Mouse (Mus musculus) stomach, postnatal 0 days (tissue): ENCODE results near the gene Serhl. TPM values are rescaled to one million over a fixed set of nuclear protein-coding genes. Genes with fewer than 3 reads are reported as not detected.

Experiments used
- ATAC-seq: fragments of 200-750 bp; cut with Nextera tagmentation; 2 replicates; pipeline ENCODE4 v1.8.0; 2017; ENCODE audit not compliant: low FRiP score, low TSS enrichment
- DNase-seq: peaks from one replicate; pipeline ENCODE4 v3.0.0-alpha.2; 2016; ENCODE audit warnings: low spot score
- H3K27ac ChIP-seq: fragments of 300-500 bp; sonication (generic); replicated peaks from 2 replicates; pipeline ENCODE4 v1.5.1; 2014; ENCODE audit warnings: mild to moderate bottlenecking, control low read depth
- H3K27me3 ChIP-seq: fragments of 300-500 bp; sonication (generic); 2 replicates; pipeline ENCODE4 v1.6.1; 2014; ENCODE audit warnings: low read length; ENCODE audit not compliant: control insufficient read depth, insufficient read depth
- H3K36me3 ChIP-seq: fragments of 300-500 bp; sonication (generic); 2 replicates; pipeline ENCODE4 v1.6.1; 2014; ENCODE audit warnings: low read length, mixed read lengths; ENCODE audit not compliant: control insufficient read depth, insufficient read depth
- H3K4me1 ChIP-seq: fragments of 300-500 bp; sonication (generic); replicated peaks from 2 replicates; pipeline ENCODE4 v1.6.1; 2014; ENCODE audit warnings: antibody characterized with exemption; ENCODE audit not compliant: control insufficient read depth, insufficient read depth
- H3K4me2 ChIP-seq: fragments of 300-500 bp; sonication (generic); replicated peaks from 2 replicates; pipeline ENCODE4 v1.6.1; 2014; ENCODE audit warnings: low read depth, mild to moderate bottlenecking, control low read depth, moderate library complexity
- H3K4me3 ChIP-seq: fragments of 300-500 bp; sonication (generic); 2 replicates; pipeline ENCODE4 v1.5.1; 2014; ENCODE audit warnings: low read depth, low read length, control low read depth
- H3K9ac ChIP-seq: fragments of 300-500 bp; sonication (generic); 2 replicates; pipeline ENCODE4 v1.6.1; 2014; ENCODE audit warnings: mild to moderate bottlenecking, low read length, control low read depth, mixed read lengths
- H3K9me3 ChIP-seq: fragments of 300-500 bp; sonication (generic); 2 replicates; pipeline ENCODE4 v1.6.1; 2016; ENCODE audit warnings: low read length; ENCODE audit not compliant: control insufficient read depth
- CTCF ChIP-seq: IDR thresholded peaks from 2 replicates; pipeline ENCODE4 v1.5.1; 2016; ENCODE audit warnings: antibody characterized with exemption, low read depth, mild to moderate bottlenecking, moderate library complexity
- EP300 ChIP-seq: optimal IDR thresholded peaks from 2 replicates; pipeline ENCODE3; 2016; ENCODE audit warnings: antibody characterized with exemption
- WGBS: fragments of 180-500 bp; shearing (Covaris S2); extraction: QIAGEN DNeasy Blood & Tissue Kit; methylation state at CpG from one replicate; pipeline ENCODE4 v1.1.7; 2014; 5-methylcytosine and 5-hydroxymethylcytosine counted together
- polyA plus RNA-seq: library from polyadenylated mRNA; unstranded; fragments of >200 nt; fragmentation: Nextera tagmentation; extraction: Ambion mirVana; gene quantifications from 2 replicates; pipeline ENCODE4 v1.2.1, GENCODE M21; 2015

Serhl gene
- polyA plus RNA-seq, 1 experiment from 2014 or later, result 51.5 TPM

DNA sequence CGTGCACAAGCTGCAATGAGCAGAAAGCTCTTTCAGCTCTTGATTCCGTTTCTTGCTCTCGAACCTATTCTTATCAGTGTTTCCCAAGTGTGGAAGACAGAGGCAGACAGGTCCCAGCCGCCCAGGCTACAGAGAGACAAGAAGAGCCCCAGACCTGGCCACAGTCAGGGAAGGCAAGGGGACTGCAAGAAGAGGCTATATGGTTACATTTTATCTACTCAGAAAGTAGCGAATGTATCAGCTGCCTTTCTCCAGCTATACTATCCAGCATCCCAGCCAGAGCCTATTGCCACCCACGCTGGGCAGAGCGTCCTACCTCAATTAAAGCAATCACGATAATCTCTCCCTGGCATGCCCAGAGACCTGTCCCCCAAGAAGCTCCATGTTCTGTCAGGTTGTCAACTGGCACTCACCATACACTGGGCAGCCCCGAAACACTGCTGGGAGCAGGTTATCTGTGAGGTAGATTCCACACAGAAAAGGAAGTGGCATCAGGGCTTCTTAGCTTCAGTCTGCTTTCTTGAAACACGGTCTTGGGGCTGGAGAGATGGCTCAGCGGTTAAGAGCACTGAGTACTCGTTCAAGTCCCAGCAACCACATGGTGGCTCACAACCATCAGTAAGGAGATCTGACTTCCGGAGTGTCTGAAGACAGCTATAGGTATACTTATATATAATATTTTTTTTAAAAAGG lies 2.5 kb upstream of the Serhl start:
- ATAC-seq (no peak), DNase-seq (no peak)
- WGBS, result 82% methylated on average over 13 of the region's 13 CpGs
- Histone ChIP-seq H3K9ac (no peak overlapping the region), H3K27ac (no peak overlapping the region), H3K36me3 (no peaks in the 10 kb centered on the region), H3K9me3 (no peaks in the 10 kb centered on the region), H3K4me1 (no peaks in the 10 kb centered on the region), H3K4me3 (no peak overlapping the region), H3K27me3 (no peaks in the 10 kb centered on the region), H3K4me2 (no peak overlapping the region)
- no peak for TF ChIP-seq EP300

DNA sequence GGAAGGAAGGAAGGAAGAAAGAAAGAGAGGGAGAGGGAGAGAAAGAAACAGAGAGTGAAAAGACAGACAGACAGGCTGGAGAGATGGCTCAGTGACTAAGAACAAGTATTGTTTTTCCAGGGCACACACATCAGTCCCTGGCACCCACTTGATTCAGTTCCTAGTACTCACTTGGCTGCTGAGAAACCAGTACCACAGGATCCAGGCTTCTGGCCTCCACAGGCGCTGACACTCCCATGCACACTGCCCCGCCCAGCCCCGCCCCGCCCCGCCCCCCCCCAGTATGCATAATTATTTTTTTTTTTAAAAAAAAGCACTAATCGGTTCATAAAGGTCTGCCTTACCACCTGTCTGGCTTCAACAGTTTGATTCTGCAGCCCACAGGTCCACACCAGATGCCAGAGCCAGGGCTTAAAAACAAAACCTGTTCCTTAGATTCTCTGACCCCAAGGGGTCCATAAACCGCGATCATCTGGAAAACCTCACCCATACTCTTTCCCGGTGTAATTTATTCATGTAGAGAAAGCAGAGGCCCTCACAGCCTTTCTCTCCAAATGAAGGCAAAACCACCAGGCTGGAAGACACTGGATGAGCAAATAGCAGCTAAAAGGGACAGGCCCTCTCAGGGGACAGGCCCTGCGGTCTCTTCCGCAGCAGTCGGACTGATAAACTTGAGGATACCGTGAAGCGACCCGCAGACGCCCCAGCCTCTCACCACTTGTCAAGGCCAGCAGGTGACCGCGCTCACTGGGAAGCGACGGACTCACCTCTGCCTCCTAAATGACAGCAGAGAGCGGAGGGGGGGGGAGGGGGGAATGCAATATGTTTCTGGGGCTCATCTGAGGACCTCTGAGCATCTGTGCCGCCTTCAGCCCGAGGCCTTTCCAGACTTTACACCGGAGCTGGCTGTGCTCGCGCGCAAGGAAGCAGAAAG lies 544 bp upstream of the Serhl start:
- no peaks in the 10 kb centered on the region for H3K4me1 ChIP-seq
- no peaks in the 10 kb centered on the region for H3K36me3 ChIP-seq
- DNase-seq (peak; percentile 58), ATAC-seq (peak; percentile 68)
- H3K9me3 ChIP-seq, result no peaks in the 10 kb centered on the region
- H3K27ac ChIP-seq, result no peak overlapping the region
- no peak overlapping the region for H3K4me2 ChIP-seq
- H3K4me3 ChIP-seq, result no peak overlapping the region
- H3K27me3 ChIP-seq, result no peaks in the 10 kb centered on the region
- 21% methylated on average over 27 of the region's 27 CpGs for WGBS
- TF ChIP-seq EP300, result no peak
- TF ChIP-seq CTCF, result no peak
- H3K9ac ChIP-seq, result no peak overlapping the region; the same call in 1 of the 2 replicates

DNA sequence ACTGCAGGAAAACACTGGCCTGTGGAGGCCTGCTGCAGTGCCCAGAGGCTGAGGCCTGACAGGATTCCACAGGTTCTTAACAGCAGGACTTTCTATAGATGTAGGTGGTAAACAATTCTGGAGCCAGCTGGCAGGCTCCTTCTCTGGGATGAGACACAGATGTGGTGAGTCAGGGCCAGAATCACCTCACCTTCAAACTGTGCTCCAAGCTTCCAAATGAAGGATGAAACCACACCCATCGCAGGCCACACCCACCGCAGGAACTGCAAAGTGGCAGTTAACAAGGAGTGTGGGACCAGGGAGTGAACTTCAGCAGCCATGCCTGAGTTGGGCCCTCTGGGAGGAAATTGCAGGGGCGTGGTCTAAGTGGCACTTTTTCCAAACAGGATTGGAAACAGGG lies 1.6 kb downstream of the Serhl start:
- no peaks in the 10 kb centered on the region for H3K4me1 ChIP-seq
- no peak overlapping the region for H3K9ac ChIP-seq
- H3K27me3 ChIP-seq, result no peaks in the 10 kb centered on the region
- DNase-seq (peak; percentile 68), ATAC-seq (peak; percentile 70)
- no peak overlapping the region for H3K4me2 ChIP-seq
- no peaks in the 10 kb centered on the region for H3K36me3 ChIP-seq
- H3K9me3 ChIP-seq, result no peaks in the 10 kb centered on the region
- no peak overlapping the region for H3K4me3 ChIP-seq
- WGBS, result 29% methylated on average over 3 of the region's 3 CpGs
- TF ChIP-seq EP300, result no peak
- TF ChIP-seq CTCF, result no peak
- H3K27ac ChIP-seq, result peak overlapping the region; percentile 49; the same call in 1 of the 2 replicates

DNA sequence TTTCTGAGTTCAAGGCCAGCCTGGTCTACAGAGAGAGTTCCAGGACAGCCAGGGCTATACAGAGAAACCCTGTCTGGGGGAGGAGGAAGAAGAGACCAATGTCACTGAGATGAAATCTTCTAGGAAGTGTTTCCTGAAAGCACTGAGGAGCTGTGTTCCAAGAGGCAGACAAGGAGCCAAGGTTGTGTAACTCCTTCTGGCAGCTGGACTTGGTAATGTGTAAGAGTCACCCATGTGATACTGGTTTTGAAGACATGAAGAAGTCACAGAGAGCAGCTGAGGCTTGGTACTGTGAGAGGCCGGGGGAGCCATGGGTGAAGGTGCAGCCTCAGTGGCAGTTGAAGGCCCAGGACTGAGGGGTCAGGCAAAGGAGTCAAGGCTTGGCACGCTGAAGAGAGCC lies 4.4 kb downstream of the Serhl start:
- Histone ChIP-seq H3K4me1 (no peaks in the 10 kb centered on the region), H3K9me3 (no peaks in the 10 kb centered on the region), H3K9ac (no peak overlapping the region), H3K4me3 (no peak overlapping the region), H3K27ac (no peak overlapping the region), H3K36me3 (no peaks in the 10 kb centered on the region), H3K4me2 (no peak overlapping the region), H3K27me3 (no peaks in the 10 kb centered on the region)
- no peak for ATAC-seq
- WGBS, result 74% methylated on average over 2 of the region's 2 CpGs
- DNase-seq, result no peak
- TF ChIP-seq EP300, result no peak
- TF ChIP-seq CTCF, result no peak

- no peak overlapping the region for H3K9ac ChIP-seq
- no peaks in the 10 kb centered on the region for H3K27me3 ChIP-seq
- H3K27ac ChIP-seq, result no peak overlapping the region
- DNase-seq (no peak), ATAC-seq (no peak)
- H3K36me3 ChIP-seq, result no peaks in the 10 kb centered on the region
- peaks cover 6% of the 10 kb centered on the region; the same call in 1 of the 2 replicates for H3K4me1 ChIP-seq
- no peaks in the 10 kb centered on the region for H3K9me3 ChIP-seq
- TF ChIP-seq EP300, result no peak
- TF ChIP-seq CTCF, result peak; percentile 68
- H3K4me2 ChIP-seq, result no peak overlapping the region
- 52% methylated on average over 2 of the region's 2 CpGs for WGBS
- no peak overlapping the region for H3K4me3 ChIP-seq
Measured at GRCm38 (mm10) chr15:83095950-83096349, 6.6 kb downstream of the Serhl start.
